Mouse (Mus musculus): Measurements from ENCODE around the gene Cd55b. TPM values are rescaled to one million over a fixed set of nuclear protein-coding genes. Genes with fewer than 3 reads are reported as not detected.
"Not testable (repeated sequence)": the region's sequence is repeated elsewhere in the genome, so short reads cannot be mapped to it uniquely, and the experiment has no call there.

Cd55b gene
- polyA plus RNA-seq, 1 experiment from 2014 or later = not detected

GRCm38 (mm10) chr1:130428667-130429066 lies 5.9 kb upstream of the Cd55b start:
- not testable (repeated sequence) for ATAC-seq (ENCODE audit: low FRiP score); H3K9me3 ChIP-seq (ENCODE audit: control insufficient read depth, low read length); DNase-seq (ENCODE audit: low spot score); H3K36me3 ChIP-seq (ENCODE audit: control insufficient read depth, insufficient read depth, low read length); H3K9ac ChIP-seq (ENCODE audit: low read depth, low read length); H3K4me3 ChIP-seq (ENCODE audit: low read depth, low read length); H3K4me2 ChIP-seq (replicated peaks; ENCODE audit: low read depth, low read length); H3K4me1 ChIP-seq (replicated peaks; ENCODE audit: control insufficient read depth, insufficient read depth, low read length); H3K27ac ChIP-seq (ENCODE audit: low read depth, low read length); H3K27me3 ChIP-seq (ENCODE audit: control insufficient read depth, insufficient read depth, low read length)

- H3K4me1 ChIP-seq (replicated peaks; ENCODE audit: control insufficient read depth, insufficient read depth, low read length); H3K27me3 ChIP-seq (ENCODE audit: control insufficient read depth, insufficient read depth, low read length); H3K4me2 ChIP-seq (replicated peaks; ENCODE audit: low read depth, low read length); H3K9me3 ChIP-seq (ENCODE audit: control insufficient read depth, low read length); H3K4me3 ChIP-seq (ENCODE audit: low read depth, low read length); H3K9ac ChIP-seq (ENCODE audit: low read depth, low read length); DNase-seq (ENCODE audit: low spot score); ATAC-seq (ENCODE audit: low FRiP score); H3K36me3 ChIP-seq (ENCODE audit: control insufficient read depth, insufficient read depth, low read length); H3K27ac ChIP-seq (ENCODE audit: low read depth, low read length): not testable (repeated sequence)
- WGBS = 67% methylated on average over 2 of the region's 3 CpGs
These were observed 4.5 kb upstream of the Cd55b start for GRCm38 (mm10) chr1:130427175-130427853.

DNA sequence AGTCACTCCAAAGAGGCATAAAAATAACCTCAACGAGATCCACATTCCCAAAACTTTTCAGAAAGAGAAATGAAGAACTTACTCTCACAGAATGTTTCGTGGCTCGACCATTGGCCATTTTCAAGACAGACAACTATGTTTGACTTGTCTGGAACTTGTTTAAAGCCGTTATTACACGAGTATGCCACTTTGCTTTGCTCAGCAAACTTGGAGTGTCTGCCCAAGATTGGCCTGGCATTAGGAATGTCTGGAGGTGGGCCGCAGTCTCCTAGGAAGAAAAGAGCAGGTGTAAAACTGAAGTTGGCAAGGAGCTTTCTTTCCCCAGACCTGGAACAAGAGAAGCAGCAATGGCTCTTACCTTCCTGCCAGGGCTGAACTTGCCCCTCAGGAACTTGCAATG lies 776 bp downstream of the Cd55b start:
- not testable (repeated sequence) for H3K27me3 ChIP-seq (ENCODE audit: control insufficient read depth, insufficient read depth, low read length); H3K4me1 ChIP-seq (replicated peaks; ENCODE audit: control insufficient read depth, insufficient read depth, low read length); H3K9me3 ChIP-seq (ENCODE audit: control insufficient read depth, low read length); H3K36me3 ChIP-seq (ENCODE audit: control insufficient read depth, insufficient read depth, low read length); DNase-seq (ENCODE audit: low spot score); ATAC-seq (ENCODE audit: low FRiP score); H3K4me2 ChIP-seq (replicated peaks; ENCODE audit: low read depth, low read length); H3K9ac ChIP-seq (ENCODE audit: low read depth, low read length); H3K4me3 ChIP-seq (ENCODE audit: low read depth, low read length); H3K27ac ChIP-seq (ENCODE audit: low read depth, low read length)
- WGBS = no CpG with 5 or more reads among the region's 6 CpGs

- ATAC-seq (ENCODE audit: low FRiP score); H3K4me3 ChIP-seq (ENCODE audit: low read depth, low read length); H3K9me3 ChIP-seq (ENCODE audit: control insufficient read depth, low read length): not testable (repeated sequence)
These were observed 25.7 kb downstream of the Cd55b start for GRCm38 (mm10) chr1:130397109-130397508.

DNA sequence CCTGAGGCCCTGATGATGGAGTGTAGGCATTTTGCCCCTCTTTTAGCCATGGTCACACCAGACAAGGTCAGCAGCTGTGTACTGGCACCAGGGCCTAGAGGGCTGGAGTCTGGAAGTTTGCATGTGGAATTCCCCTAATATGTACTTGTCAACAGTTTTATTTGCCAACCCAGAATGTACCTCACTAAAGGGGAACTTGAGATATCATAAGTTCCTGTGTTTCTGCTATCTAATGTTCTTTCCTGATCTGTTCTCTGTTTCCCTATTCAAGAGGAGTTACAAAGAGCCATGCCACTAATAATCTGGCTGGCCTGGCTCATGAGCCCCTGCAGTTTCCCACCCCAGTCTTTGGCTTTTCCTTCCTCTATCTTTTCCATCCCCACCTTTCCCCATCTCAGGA lies 35.5 kb downstream of the Cd55b start:
- H3K4me2 ChIP-seq (replicated peaks; ENCODE audit: low read depth, low read length); H3K4me1 ChIP-seq (replicated peaks; ENCODE audit: control insufficient read depth, insufficient read depth, low read length); DNase-seq (ENCODE audit: low spot score); H3K9me3 ChIP-seq (ENCODE audit: control insufficient read depth, low read length); H3K27me3 ChIP-seq (ENCODE audit: control insufficient read depth, insufficient read depth, low read length); H3K36me3 ChIP-seq (ENCODE audit: control insufficient read depth, insufficient read depth, low read length); H3K4me3 ChIP-seq (ENCODE audit: low read depth, low read length); H3K9ac ChIP-seq (ENCODE audit: low read depth, low read length); ATAC-seq (ENCODE audit: low FRiP score); H3K27ac ChIP-seq (ENCODE audit: low read depth, low read length): not testable (repeated sequence)

More at GRCm38 (mm10) chr1:130397109-130397508, 25.7 kb downstream of the Cd55b start:
- H3K27me3 ChIP-seq (ENCODE audit: control insufficient read depth, insufficient read depth, low read length); H3K27ac ChIP-seq (ENCODE audit: low read depth, low read length); DNase-seq (ENCODE audit: low spot score); H3K4me2 ChIP-seq (replicated peaks; ENCODE audit: low read depth, low read length); H3K36me3 ChIP-seq (ENCODE audit: control insufficient read depth, insufficient read depth, low read length); H3K9ac ChIP-seq (ENCODE audit: low read depth, low read length); H3K4me1 ChIP-seq (replicated peaks; ENCODE audit: control insufficient read depth, insufficient read depth, low read length): not testable (repeated sequence)

DNA sequence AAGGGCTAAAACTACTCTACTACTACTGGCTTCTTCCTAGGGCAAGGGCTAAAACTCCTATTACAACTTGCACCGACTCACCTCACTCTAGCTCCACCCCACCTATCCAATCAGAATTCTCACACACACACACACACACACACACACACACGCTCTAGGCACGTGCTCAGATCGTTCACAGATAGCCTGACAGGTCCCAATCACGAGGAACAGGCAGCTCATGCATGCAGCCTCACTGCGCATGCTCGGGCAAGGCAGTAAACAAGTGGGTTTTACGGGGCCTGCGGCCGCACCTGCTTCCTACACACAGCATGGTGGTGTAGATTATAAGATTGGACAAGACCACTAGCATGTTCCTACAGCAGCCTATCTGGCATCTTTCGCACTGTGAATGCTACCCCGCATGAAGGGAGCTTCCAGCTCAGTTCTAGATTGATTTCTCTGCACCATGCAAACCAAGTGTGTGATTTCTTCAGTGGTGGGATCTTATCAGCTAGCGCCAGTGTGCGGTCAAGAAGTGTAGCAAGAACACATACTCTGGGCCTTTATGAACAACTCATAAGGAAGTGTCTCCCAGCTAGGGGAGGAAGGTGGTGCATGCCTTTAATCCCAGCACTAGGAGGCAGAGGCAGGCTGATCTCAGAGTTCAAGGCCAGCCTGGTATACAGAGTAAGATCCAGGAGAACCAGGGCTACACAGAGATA lies 44.9 kb downstream of the Cd55b start:
- H3K36me3 ChIP-seq (ENCODE audit: control insufficient read depth, insufficient read depth, low read length) = no peaks in the 10 kb centered on the region
- no peaks in the 10 kb centered on the region for H3K4me1 ChIP-seq (replicated peaks; ENCODE audit: control insufficient read depth, insufficient read depth, low read length)
- no peak overlapping the region for H3K27ac ChIP-seq (ENCODE audit: low read depth, low read length)
- H3K9ac ChIP-seq (ENCODE audit: low read depth, low read length) = no peak overlapping the region
- no peak for DNase-seq (ENCODE audit: low spot score)
- no peaks in the 10 kb centered on the region for H3K27me3 ChIP-seq (ENCODE audit: control insufficient read depth, insufficient read depth, low read length)
- H3K4me2 ChIP-seq (replicated peaks; ENCODE audit: low read depth, low read length) = no peak overlapping the region
- no peak overlapping the region for H3K4me3 ChIP-seq (ENCODE audit: low read depth, low read length)
- no peak for ATAC-seq (ENCODE audit: low FRiP score)
- WGBS = 91% methylated on average over 14 of the region's 14 CpGs
- no peaks in the 10 kb centered on the region for H3K9me3 ChIP-seq (ENCODE audit: control insufficient read depth, low read length)

DNA sequence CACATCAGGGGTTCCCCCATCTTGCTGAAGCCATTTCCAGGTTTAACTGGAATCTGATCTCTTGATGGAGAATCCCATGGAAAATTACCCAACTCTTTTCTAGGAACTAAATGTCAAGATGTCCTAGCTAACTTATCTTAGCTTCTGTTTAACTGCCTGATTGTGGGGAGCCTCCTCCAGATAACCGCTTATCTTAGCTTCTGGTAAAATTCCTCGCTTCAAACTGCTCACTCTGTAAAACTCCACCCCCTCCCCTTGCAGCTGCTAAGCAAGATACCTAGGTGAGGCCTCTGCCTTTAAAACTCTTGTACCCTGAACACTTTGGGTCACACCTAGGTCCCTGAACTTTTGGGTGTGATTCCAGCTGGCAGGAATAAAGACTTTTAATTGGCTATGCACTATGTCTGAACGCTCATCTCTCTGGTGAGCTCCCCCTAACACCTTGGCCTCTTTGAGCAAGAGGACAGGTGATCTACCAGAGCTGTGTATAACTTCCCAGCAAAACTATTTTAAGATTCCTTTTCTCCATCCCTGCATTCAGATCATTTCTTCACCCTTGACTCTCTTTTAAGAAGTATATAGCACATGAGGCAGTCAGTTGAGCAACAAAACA lies 48.5 kb downstream of the Cd55b start:
- Histone ChIP-seq H3K4me3 (ENCODE audit: low read depth, low read length) (no peak overlapping the region), H3K27me3 (ENCODE audit: control insufficient read depth, insufficient read depth, low read length) (no peaks in the 10 kb centered on the region), H3K9ac (ENCODE audit: low read depth, low read length) (no peak overlapping the region), H3K9me3 (ENCODE audit: control insufficient read depth, low read length) (no peaks in the 10 kb centered on the region), H3K27ac (ENCODE audit: low read depth, low read length) (no peak overlapping the region), H3K4me2 (replicated peaks; ENCODE audit: low read depth, low read length) (no peak overlapping the region), H3K4me1 (replicated peaks; ENCODE audit: control insufficient read depth, insufficient read depth, low read length) (no peaks in the 10 kb centered on the region), H3K36me3 (ENCODE audit: control insufficient read depth, insufficient read depth, low read length) (no peaks in the 10 kb centered on the region)
- ATAC-seq (ENCODE audit: low FRiP score) (no peak), DNase-seq (ENCODE audit: low spot score) (no peak)
- 78% methylated on average over 3 of the region's 3 CpGs for whole genome bisulfite sequencing

- no peak overlapping the region for H3K27ac ChIP-seq (ENCODE audit: low read depth, low read length)
- WGBS = 25% methylated on average over 2 of the region's 2 CpGs
- no peak overlapping the region for H3K9ac ChIP-seq (ENCODE audit: low read depth, low read length)
- no peaks in the 10 kb centered on the region for H3K36me3 ChIP-seq (ENCODE audit: control insufficient read depth, insufficient read depth, low read length)
- no peaks in the 10 kb centered on the region for H3K9me3 ChIP-seq (ENCODE audit: control insufficient read depth, low read length)
- no peaks in the 10 kb centered on the region for H3K4me1 ChIP-seq (replicated peaks; ENCODE audit: control insufficient read depth, insufficient read depth, low read length)
- ATAC-seq (ENCODE audit: low FRiP score) (no peak), DNase-seq (ENCODE audit: low spot score) (no peak)
- no peaks in the 10 kb centered on the region for H3K27me3 ChIP-seq (ENCODE audit: control insufficient read depth, insufficient read depth, low read length)
- H3K4me3 ChIP-seq (ENCODE audit: low read depth, low read length) = no peak overlapping the region
- H3K4me2 ChIP-seq (replicated peaks; ENCODE audit: low read depth, low read length) = no peak overlapping the region
These were observed 49.3 kb downstream of the Cd55b start for GRCm38 (mm10) chr1:130373398-130374083.
